Mouse (Mus musculus) liver, postnatal 0 days (tissue): ENCODE results near the gene Rack1.

Experiments
- CTCF ChIP-seq: sonication (generic); IDR thresholded peaks from 2 replicates; pipeline ENCODE4 v1.5.1; 2016; ENCODE audit warnings: antibody characterized with exemption, low read depth
- EP300 ChIP-seq: IDR thresholded peaks from 2 replicates; pipeline ENCODE4 v1.6.1; 2016; ENCODE audit warnings: antibody characterized with exemption, low read depth, mild to moderate bottlenecking

- TF ChIP-seq CTCF (no peak), EP300 (no peak)
Measured at GRCm38 (mm10) chr11:48804922-48805321, 4.8 kb downstream of the Rack1 start.
